Mouse (Mus musculus): ENCODE data around the gene Ctnnd2. TPM values are rescaled to one million over a fixed set of nuclear protein-coding genes. Genes with fewer than 3 reads are reported as not detected.

Ctnnd2 gene
- polyA plus RNA-seq, 1 experiment from 2014 or later: 4.3 TPM

DNA sequence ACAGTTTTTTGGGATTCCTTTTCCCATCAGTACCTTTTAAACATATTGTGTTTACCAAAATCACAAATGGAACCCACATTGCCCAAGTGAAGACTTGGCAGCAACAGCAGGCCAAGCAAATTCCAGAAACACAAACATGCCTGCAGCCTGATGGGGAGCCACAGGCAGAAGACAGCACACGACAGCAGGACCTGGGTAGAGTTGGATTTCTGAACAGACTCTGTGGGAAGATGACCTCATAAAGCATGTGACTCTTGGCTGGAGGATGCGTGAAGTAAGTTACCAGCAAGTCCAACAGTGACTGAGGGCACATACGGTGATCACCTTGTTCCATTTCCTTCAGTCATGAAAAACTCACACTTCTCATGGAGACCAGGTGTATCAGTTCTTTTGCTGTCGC lies 43.5 kb downstream of the Ctnnd2 start:
- Histone ChIP-seq H3K27me3 (replicated peaks; ENCODE audit: insufficient read depth, low read length) (no peaks in the 10 kb centered on the region), H3K4me3 (ENCODE audit: low read depth, low read length) (no peak overlapping the region), H3K36me3 (ENCODE audit: insufficient read depth, low read length) (no peaks in the 10 kb centered on the region), H3K27ac (ENCODE audit: low read length) (no peak overlapping the region), H3K4me2 (replicated peaks; ENCODE audit: low read depth, low read length) (no peak overlapping the region), H3K9me3 (ENCODE audit: low read length) (no peaks in the 10 kb centered on the region), H3K9ac (replicated peaks; ENCODE audit: low read depth) (no peak overlapping the region), H3K4me1 (ENCODE audit: insufficient read depth, low read depth, low read length) (no peaks in the 10 kb centered on the region)
- WGBS: 73% methylated on average over 4 of the region's 4 CpGs
- no peak for ATAC-seq
- TF ChIP-seq EP300 (IDR thresholded peaks at IDR 0.05) (no peak), CTCF (IDR thresholded peaks at IDR 0.05) (no peak)
- DNase-seq (ENCODE audit: low spot score): no peak

GRCm38 (mm10) chr15:30229112-30229511 lies 56.7 kb downstream of the Ctnnd2 start:
- 86% methylated on average over 4 of the region's 4 CpGs for WGBS
- no peak for ATAC-seq
- TF ChIP-seq EP300 (IDR thresholded peaks at IDR 0.05) (no peak), CTCF (IDR thresholded peaks at IDR 0.05) (no peak)

DNA sequence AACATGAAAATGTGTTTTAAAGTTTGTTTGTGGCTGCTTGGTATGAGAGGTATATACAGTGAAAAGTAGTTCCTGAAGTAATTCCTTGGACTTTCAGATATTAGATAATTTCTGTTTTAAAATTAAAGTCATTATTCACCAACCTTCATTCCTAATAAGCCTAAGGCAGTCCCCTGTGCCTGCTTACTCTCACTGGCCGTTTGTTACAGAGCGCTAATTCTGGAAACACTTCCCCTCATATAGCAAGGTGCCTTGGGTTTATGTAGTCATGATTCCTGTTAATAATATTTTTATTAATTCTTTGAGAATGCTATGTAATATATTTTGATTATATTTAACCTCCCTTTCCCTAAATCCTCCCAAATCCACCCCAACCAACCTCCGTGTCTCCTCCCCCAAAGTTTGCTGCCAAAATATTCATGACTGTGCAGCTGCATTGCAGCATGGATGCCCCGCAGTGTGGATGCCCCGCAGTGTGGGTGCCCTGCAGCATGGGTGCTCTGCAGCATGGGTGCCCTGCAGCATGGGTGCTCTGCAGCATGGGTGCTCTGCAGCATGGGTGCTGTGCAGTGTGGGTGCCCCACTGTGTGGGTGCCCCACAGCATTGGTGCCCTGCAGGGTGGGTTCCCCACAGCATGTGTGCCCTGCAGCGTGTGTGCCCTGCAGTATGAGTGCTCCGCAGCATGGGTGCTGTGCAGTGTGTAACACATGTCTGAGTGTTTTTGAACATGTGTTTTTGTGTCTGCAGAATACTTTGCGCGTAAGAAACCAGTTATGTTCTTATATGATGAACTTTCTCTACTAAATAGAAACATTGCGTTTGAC lies 63.0 kb downstream of the Ctnnd2 start:
- H3K36me3 ChIP-seq (ENCODE audit: insufficient read depth, low read length): no peaks in the 10 kb centered on the region
- H3K27me3 ChIP-seq (replicated peaks; ENCODE audit: insufficient read depth, low read length): no peaks in the 10 kb centered on the region
- H3K4me1 ChIP-seq (ENCODE audit: insufficient read depth, low read depth, low read length): no peaks in the 10 kb centered on the region
- H3K9me3 ChIP-seq (ENCODE audit: low read length): no peaks in the 10 kb centered on the region
- no peak overlapping the region for H3K9ac ChIP-seq (replicated peaks; ENCODE audit: low read depth)
- TF ChIP-seq EP300 (IDR thresholded peaks at IDR 0.05) (no peak), CTCF (IDR thresholded peaks at IDR 0.05) (no peak)
- H3K4me3 ChIP-seq (ENCODE audit: low read depth, low read length): no peak overlapping the region
- no peak overlapping the region for H3K4me2 ChIP-seq (replicated peaks; ENCODE audit: low read depth, low read length)
- DNase-seq (ENCODE audit: low spot score) (no peak), ATAC-seq (no peak)
- WGBS: 91% methylated on average over 10 of the region's 10 CpGs
- no peak overlapping the region for H3K27ac ChIP-seq (ENCODE audit: low read length)

More at GRCm38 (mm10) chr15:30229112-30229511, 56.7 kb downstream of the Ctnnd2 start:
- DNase-seq (ENCODE audit: low spot score): no peak
- no peak overlapping the region for H3K27ac ChIP-seq (ENCODE audit: low read length)
- H3K4me1 ChIP-seq (ENCODE audit: insufficient read depth, low read depth, low read length): no peaks in the 10 kb centered on the region
- H3K36me3 ChIP-seq (ENCODE audit: insufficient read depth, low read length): no peaks in the 10 kb centered on the region
- no peaks in the 10 kb centered on the region for H3K27me3 ChIP-seq (replicated peaks; ENCODE audit: insufficient read depth, low read length)
- H3K9ac ChIP-seq (replicated peaks; ENCODE audit: low read depth): no peak overlapping the region
- no peaks in the 10 kb centered on the region for H3K9me3 ChIP-seq (ENCODE audit: low read length)
- no peak overlapping the region for H3K4me3 ChIP-seq (ENCODE audit: low read depth, low read length)
- no peak overlapping the region for H3K4me2 ChIP-seq (replicated peaks; ENCODE audit: low read depth, low read length)

- DNase-seq (ENCODE audit: low spot score) (no peak), ATAC-seq (no peak)
- Histone ChIP-seq H3K4me1 (ENCODE audit: insufficient read depth, low read depth, low read length) (no peaks in the 10 kb centered on the region), H3K27me3 (replicated peaks; ENCODE audit: insufficient read depth, low read length) (no peaks in the 10 kb centered on the region), H3K36me3 (ENCODE audit: insufficient read depth, low read length) (no peaks in the 10 kb centered on the region), H3K9ac (replicated peaks; ENCODE audit: low read depth) (no peak overlapping the region), H3K4me3 (ENCODE audit: low read depth, low read length) (no peak overlapping the region), H3K4me2 (replicated peaks; ENCODE audit: low read depth, low read length) (no peak overlapping the region), H3K27ac (ENCODE audit: low read length) (no peak overlapping the region), H3K9me3 (ENCODE audit: low read length) (no peaks in the 10 kb centered on the region)
- 79% methylated on average over 2 of the region's 2 CpGs for WGBS
- no peak for TF ChIP-seq EP300 (IDR thresholded peaks at IDR 0.05)
- no peak for TF ChIP-seq CTCF (IDR thresholded peaks at IDR 0.05)
Measured at GRCm38 (mm10) chr15:30240881-30241280, 68.5 kb downstream of the Ctnnd2 start.

GRCm38 (mm10) chr15:30268822-30269221 lies 96.4 kb downstream of the Ctnnd2 start:
- Histone ChIP-seq H3K27me3 (replicated peaks; ENCODE audit: insufficient read depth, low read length) (no peaks in the 10 kb centered on the region), H3K36me3 (ENCODE audit: insufficient read depth, low read length) (no peaks in the 10 kb centered on the region), H3K4me1 (ENCODE audit: insufficient read depth, low read depth, low read length) (no peaks in the 10 kb centered on the region), H3K9me3 (ENCODE audit: low read length) (no peaks in the 10 kb centered on the region), H3K27ac (ENCODE audit: low read length) (no peak overlapping the region), H3K4me2 (replicated peaks; ENCODE audit: low read depth, low read length) (no peak overlapping the region), H3K9ac (replicated peaks; ENCODE audit: low read depth) (no peak overlapping the region), H3K4me3 (ENCODE audit: low read depth, low read length) (no peak overlapping the region)
- TF ChIP-seq CTCF (IDR thresholded peaks at IDR 0.05): no peak
- TF ChIP-seq EP300 (IDR thresholded peaks at IDR 0.05): no peak
- 87% methylated on average over 10 of the region's 10 CpGs for WGBS
- DNase-seq (ENCODE audit: low spot score) (no peak), ATAC-seq (no peak)

DNA sequence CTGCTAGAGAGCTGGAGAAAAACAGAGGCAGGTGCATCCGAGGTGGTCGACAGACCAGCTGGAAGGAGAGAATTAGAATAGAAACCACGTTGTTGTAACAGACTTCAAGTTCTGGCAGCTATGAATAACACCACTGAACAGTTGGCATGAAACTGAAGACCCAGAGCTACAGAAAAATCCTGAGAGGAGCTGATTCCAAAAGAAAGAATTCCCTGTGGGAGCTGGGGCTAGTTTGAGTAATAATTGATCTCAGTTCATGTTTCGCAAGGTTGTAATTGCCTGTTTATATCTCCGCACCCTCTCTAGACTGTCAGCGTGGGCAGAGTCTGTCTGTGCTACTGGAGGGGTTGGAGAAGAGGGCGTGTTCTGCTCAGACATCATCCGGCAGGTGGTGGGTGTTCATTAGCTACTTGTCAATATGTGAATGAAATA lies 98.8 kb downstream of the Ctnnd2 start:
- H3K4me1 ChIP-seq (ENCODE audit: insufficient read depth, low read depth, low read length): no peaks in the 10 kb centered on the region
- no peak overlapping the region for H3K27ac ChIP-seq (ENCODE audit: low read length)
- no peaks in the 10 kb centered on the region for H3K9me3 ChIP-seq (ENCODE audit: low read length)
- H3K27me3 ChIP-seq (replicated peaks; ENCODE audit: insufficient read depth, low read length): no peaks in the 10 kb centered on the region
- TF ChIP-seq CTCF (IDR thresholded peaks at IDR 0.05): no peak
- no peak for TF ChIP-seq EP300 (IDR thresholded peaks at IDR 0.05)
- no peak overlapping the region for H3K9ac ChIP-seq (replicated peaks; ENCODE audit: low read depth)
- DNase-seq (ENCODE audit: low spot score): no peak
- H3K36me3 ChIP-seq (ENCODE audit: insufficient read depth, low read length): no peaks in the 10 kb centered on the region
- no peak for ATAC-seq
- WGBS: 69% methylated on average over 8 of the region's 8 CpGs
- H3K4me3 ChIP-seq (ENCODE audit: low read depth, low read length): no peak overlapping the region
- no peak overlapping the region for H3K4me2 ChIP-seq (replicated peaks; ENCODE audit: low read depth, low read length)

All from lung, postnatal 0 days (tissue).